Mouse (Mus musculus) hindbrain, postnatal 0 days (tissue): Measurements from ENCODE around the gene Olfr1442. TPM values are rescaled to one million over a fixed set of nuclear protein-coding genes. Genes with fewer than 3 reads are reported as not detected.

Source experiments
- ATAC-seq: fragments of 200-750 bp; cut with Nextera tagmentation; 2 replicates; pipeline ENCODE4 v1.8.0; 2017; ENCODE audit warnings: mild to moderate bottlenecking, moderate TSS enrichment, moderate library complexity
- DNase-seq: peaks from one replicate; pipeline ENCODE4 v3.0.0-alpha.2; 2015; ENCODE audit warnings: low spot score
- H3K27ac ChIP-seq: fragments of 300-500 bp; sonication (generic); 2 replicates; pipeline ENCODE4 v1.5.1; 2014; ENCODE audit warnings: mild to moderate bottlenecking
- H3K27me3 ChIP-seq: fragments of 300-500 bp; sonication (generic); 2 replicates; pipeline ENCODE4 v1.6.1; 2014; ENCODE audit warnings: low read length, mixed read lengths; ENCODE audit not compliant: insufficient read depth
- H3K36me3 ChIP-seq: fragments of 300-500 bp; sonication (generic); 2 replicates; pipeline ENCODE4 v1.6.1; 2014; ENCODE audit warnings: low read length, mixed read lengths; ENCODE audit not compliant: insufficient read depth
- H3K4me1 ChIP-seq: fragments of 300-500 bp; sonication (generic); 2 replicates; pipeline ENCODE4 v1.6.1; 2014; ENCODE audit warnings: antibody characterized with exemption, low read length, mixed read lengths; ENCODE audit not compliant: insufficient read depth
- H3K4me2 ChIP-seq: fragments of 300-500 bp; sonication (generic); 2 replicates; pipeline ENCODE4 v1.6.1; 2014; ENCODE audit warnings: low read depth, mild to moderate bottlenecking, low read length, moderate library complexity, mixed read lengths
- H3K4me3 ChIP-seq: fragments of 300-500 bp; sonication (generic); 2 replicates; pipeline ENCODE4 v1.5.1; 2014; ENCODE audit warnings: low read length
- H3K9ac ChIP-seq: fragments of 300-500 bp; sonication (generic); replicated peaks from 2 replicates; pipeline ENCODE4 v1.6.1; 2014; ENCODE audit warnings: mild to moderate bottlenecking, low read length, moderate library complexity, mixed read lengths
- H3K9me3 ChIP-seq: fragments of 300-500 bp; sonication (generic); 2 replicates; pipeline ENCODE4 v1.6.1; 2016; ENCODE audit warnings: low read length, mixed read lengths
- CTCF ChIP-seq: IDR thresholded peaks from 2 replicates; pipeline ENCODE4 v1.5.1; 2016; ENCODE audit warnings: antibody characterized with exemption, control low read depth, low read depth
- WGBS: fragments of 180-500 bp; shearing (Covaris S2); extraction: QIAGEN DNeasy Blood & Tissue Kit; methylation state at CpG from one replicate; pipeline ENCODE4 v1.1.7; 2014; 5-methylcytosine and 5-hydroxymethylcytosine counted together
- polyA plus RNA-seq: library from polyadenylated mRNA; unstranded; fragments of >200 nt; fragmentation: Nextera tagmentation; extraction: Ambion mirVana; gene quantifications from 2 replicates; pipeline ENCODE4 v1.2.1, GENCODE M21; 2015
- total RNA-seq: library from RNA; depleted of rRNA; stranded (reverse); fragments of >200 nt; gene quantifications from 2 replicates; pipeline ENCODE4 v1.2.3, GENCODE M21; 2014; rRNA removed

Gene Olfr1442
- not detected in 2 replicates for total RNA-seq
- not detected in 2 replicates for polyA plus RNA-seq

DNA sequence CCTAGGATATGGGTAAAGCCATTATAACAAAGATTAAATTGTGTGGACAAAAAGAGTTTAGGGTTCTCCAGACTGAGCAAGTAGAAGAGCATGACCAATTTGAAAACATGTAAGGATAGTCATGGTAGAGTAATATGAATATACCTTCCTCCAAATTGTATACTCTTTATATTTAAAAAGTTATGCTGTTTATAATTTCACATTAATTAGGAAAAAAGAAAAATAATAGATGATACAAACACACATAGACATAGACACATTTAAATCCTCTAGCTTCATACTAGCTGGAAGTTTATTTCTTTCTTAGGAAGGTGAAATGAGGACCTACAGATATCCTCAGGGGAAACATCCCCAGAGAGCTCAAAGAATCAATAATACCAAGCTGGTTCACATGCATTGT is at the start of gene Olfr1442:
Olfr1442 (plus strand) TSS at position 301 of the 400 bp plus-strand sequence.
- no peak within 1 kb of the TSS for H3K9ac ChIP-seq
- no peaks in the 10 kb centered on the region for H3K27me3 ChIP-seq
- no peaks in the 10 kb centered on the region for H3K36me3 ChIP-seq
- DNase-seq (no peak), ATAC-seq (no peak)
- H3K4me1 ChIP-seq: no peaks in the 10 kb centered on the region
- no peaks in the 10 kb centered on the region for H3K9me3 ChIP-seq
- no peak within 1 kb of the TSS for H3K4me2 ChIP-seq
- no peak for TF ChIP-seq CTCF
- no peak within 1 kb of the TSS for H3K27ac ChIP-seq
- H3K4me3 ChIP-seq: no peak within 1 kb of the TSS

DNA sequence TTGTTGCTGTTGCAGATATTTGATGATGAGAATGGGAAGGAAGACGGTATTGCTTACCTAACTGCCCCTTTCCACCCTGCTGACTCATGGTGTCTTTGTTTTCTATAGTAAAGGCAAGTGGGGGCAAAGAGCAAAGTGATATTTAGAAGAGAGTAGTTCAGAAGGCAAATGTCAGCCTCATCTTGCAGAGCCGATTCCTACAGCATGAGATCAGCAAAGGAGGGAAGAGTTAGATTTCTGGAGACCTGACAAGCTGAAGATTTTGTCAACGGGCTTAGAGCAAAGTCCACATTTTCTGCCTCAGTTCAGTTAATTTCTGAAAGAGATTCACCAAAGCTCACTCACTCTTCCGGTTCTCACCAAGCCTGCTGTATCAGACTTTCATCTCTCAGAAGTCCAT is 37.1 kb upstream of the Olfr1442 start, which contains the start of gene Glyat:
Glyat (plus strand) TSS at position 133 of the 400 bp plus-strand sequence.
- Histone ChIP-seq H3K4me2 (no peak within 1 kb of the TSS), H3K27me3 (no peaks in the 10 kb centered on the region), H3K36me3 (no peaks in the 10 kb centered on the region), H3K9ac (no peak within 1 kb of the TSS), H3K4me3 (no peak within 1 kb of the TSS), H3K27ac (no peak within 1 kb of the TSS), H3K4me1 (no peaks in the 10 kb centered on the region), H3K9me3 (no peaks in the 10 kb centered on the region)
- WGBS: 83% methylated on average over 4 of the region's 4 CpGs
- ATAC-seq (no peak), DNase-seq (no peak)
- no peak for TF ChIP-seq CTCF

DNA sequence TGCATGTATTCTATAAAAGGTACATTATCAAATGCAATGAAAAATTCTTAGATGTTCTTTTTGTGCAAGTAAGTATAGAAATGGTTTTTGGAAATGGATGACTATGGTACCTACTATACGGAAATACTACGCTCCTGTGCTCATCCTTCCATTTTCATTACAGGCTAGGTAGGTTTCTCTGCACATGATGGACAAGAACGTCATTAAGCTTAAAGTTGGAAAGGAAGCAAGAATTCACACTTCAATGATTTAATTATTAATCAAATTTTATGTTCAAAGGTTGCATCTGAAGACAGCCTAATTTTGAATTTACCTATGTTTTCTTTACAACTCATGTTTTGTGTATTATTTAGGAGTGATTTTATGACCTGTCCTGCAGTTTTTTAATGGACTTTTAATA is 36.0 kb upstream of the Olfr1442 start:
- Histone ChIP-seq H3K27me3 (no peaks in the 10 kb centered on the region), H3K27ac (no peak overlapping the region), H3K36me3 (no peaks in the 10 kb centered on the region), H3K4me2 (no peak overlapping the region), H3K9me3 (no peaks in the 10 kb centered on the region), H3K4me1 (no peaks in the 10 kb centered on the region), H3K9ac (no peak overlapping the region), H3K4me3 (no peak overlapping the region)
- 89% methylated on average over 3 of the region's 3 CpGs for WGBS
- ATAC-seq (no peak), DNase-seq (no peak)
- no peak for TF ChIP-seq CTCF

DNA sequence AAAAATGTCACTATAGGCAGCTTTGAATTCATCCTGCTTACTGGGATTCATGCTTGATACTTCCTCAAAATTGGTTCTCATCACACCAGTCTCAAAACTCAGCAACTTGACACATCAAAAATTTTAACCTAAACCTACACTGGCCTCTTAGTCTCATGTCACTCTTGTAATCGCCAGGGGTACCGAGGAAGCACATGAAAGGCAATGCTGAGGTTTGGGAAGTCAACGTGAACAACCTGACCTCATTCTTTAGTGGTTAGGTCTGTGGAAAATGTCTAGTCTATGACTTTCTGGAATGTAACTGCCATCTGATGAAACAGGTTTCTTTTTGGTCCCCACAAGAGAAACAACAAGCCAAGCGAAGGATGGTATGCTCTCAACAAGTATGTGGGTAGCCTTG is 35.3 kb upstream of the Olfr1442 start:
- no peaks in the 10 kb centered on the region for H3K9me3 ChIP-seq
- 94% methylated on average over 4 of the region's 4 CpGs for WGBS
- no peak for ATAC-seq

DNA sequence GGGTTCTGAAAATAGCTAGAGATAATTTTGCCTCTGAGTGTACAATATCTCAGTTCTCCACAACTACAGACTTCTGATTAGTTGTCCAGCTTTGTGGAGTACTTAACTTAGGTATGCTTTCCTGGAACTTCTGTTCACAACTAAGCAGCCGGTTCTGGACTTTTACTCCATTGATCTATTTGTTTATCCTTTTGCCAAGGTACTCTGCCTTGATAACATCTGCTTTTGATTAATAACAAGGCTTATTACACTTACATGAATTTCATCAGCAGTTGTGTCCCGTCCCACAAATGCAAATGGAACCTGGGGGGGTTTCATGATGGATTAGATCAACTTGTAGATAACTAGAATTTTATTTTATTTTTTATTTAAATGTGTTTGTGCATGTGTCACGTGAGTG is 33.4 kb upstream of the Olfr1442 start:
- 79% methylated on average over 3 of the region's 3 CpGs for WGBS
- no peak overlapping the region for H3K4me2 ChIP-seq

More for the DNA sequence above, 35.3 kb upstream of the Olfr1442 start:
- no peaks in the 10 kb centered on the region for H3K4me1 ChIP-seq
- no peak overlapping the region for H3K4me3 ChIP-seq
- H3K27me3 ChIP-seq: no peaks in the 10 kb centered on the region
- H3K4me2 ChIP-seq: no peak overlapping the region
- H3K36me3 ChIP-seq: no peaks in the 10 kb centered on the region
- H3K27ac ChIP-seq: no peak overlapping the region
- TF ChIP-seq CTCF: no peak
- no peak overlapping the region for H3K9ac ChIP-seq
- no peak for DNase-seq

DNA sequence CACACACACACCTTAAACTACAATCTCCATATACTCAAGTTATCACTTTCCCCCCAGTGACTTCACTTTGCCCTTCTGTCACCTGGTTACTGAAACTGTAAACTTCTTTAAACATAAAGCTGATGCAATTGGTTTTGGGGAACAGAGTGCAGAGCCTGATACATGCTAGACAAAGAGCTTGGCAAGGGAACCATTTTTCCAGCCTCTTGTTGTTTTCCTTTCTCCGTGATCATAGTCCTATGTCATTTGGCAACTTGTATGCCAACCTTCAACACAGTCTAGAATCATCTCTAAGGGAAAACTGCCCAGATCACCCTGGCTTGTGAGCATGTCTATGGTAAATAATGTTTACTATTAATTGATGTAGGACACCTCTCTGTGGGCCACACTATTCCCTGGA is 32.2 kb upstream of the Olfr1442 start:
- TF ChIP-seq CTCF: no peak
- no peak overlapping the region for H3K4me2 ChIP-seq
- 67% methylated on average over 1 of the region's 1 CpGs for WGBS
- no peak overlapping the region for H3K4me3 ChIP-seq
- H3K27ac ChIP-seq: no peak overlapping the region
- no peak overlapping the region for H3K9ac ChIP-seq
- H3K27me3 ChIP-seq: no peaks in the 10 kb centered on the region
- DNase-seq: no peak
- no peaks in the 10 kb centered on the region for H3K9me3 ChIP-seq
- H3K4me1 ChIP-seq: no peaks in the 10 kb centered on the region
- no peak for ATAC-seq
- H3K36me3 ChIP-seq: no peaks in the 10 kb centered on the region

More for the DNA sequence above, 33.4 kb upstream of the Olfr1442 start:
- no peaks in the 10 kb centered on the region for H3K4me1 ChIP-seq
- no peaks in the 10 kb centered on the region for H3K36me3 ChIP-seq
- TF ChIP-seq CTCF: no peak
- no peak overlapping the region for H3K9ac ChIP-seq
- ATAC-seq: no peak
- H3K9me3 ChIP-seq: no peaks in the 10 kb centered on the region
- H3K27me3 ChIP-seq: no peaks in the 10 kb centered on the region
- DNase-seq: no peak
- no peak overlapping the region for H3K4me3 ChIP-seq
- H3K27ac ChIP-seq: no peak overlapping the region

DNA sequence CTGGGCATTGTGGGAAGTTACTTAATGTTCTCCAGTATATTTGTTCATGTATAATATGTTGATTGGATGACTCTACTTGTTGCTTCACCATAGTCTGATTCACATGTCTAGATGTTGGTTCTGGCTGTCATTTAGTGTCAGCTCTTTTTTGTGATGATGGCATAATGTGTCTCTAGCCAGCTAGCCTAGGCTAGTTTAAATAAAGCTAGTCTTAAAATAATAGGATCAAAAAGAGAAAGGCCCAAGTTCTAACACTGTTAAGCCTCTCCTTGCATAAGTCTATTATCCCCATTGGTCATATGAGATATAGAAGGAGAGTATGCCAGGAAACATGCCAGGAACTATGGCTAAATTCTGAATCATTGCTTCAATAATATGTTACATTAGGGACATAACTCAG is 20.7 kb upstream of the Olfr1442 start:
- no peak overlapping the region for H3K9ac ChIP-seq
- no peak overlapping the region for H3K4me3 ChIP-seq
- no peaks in the 10 kb centered on the region for H3K36me3 ChIP-seq
- TF ChIP-seq CTCF: no peak
- no peaks in the 10 kb centered on the region for H3K27me3 ChIP-seq
- DNase-seq (no peak), ATAC-seq (no peak)
- H3K27ac ChIP-seq: no peak overlapping the region
- H3K4me1 ChIP-seq: no peaks in the 10 kb centered on the region
- no peaks in the 10 kb centered on the region for H3K9me3 ChIP-seq
- H3K4me2 ChIP-seq: no peak overlapping the region
